Mouse (Mus musculus): Measurements from ENCODE around the gene Eri2.

The Eri2 gene

DNA sequence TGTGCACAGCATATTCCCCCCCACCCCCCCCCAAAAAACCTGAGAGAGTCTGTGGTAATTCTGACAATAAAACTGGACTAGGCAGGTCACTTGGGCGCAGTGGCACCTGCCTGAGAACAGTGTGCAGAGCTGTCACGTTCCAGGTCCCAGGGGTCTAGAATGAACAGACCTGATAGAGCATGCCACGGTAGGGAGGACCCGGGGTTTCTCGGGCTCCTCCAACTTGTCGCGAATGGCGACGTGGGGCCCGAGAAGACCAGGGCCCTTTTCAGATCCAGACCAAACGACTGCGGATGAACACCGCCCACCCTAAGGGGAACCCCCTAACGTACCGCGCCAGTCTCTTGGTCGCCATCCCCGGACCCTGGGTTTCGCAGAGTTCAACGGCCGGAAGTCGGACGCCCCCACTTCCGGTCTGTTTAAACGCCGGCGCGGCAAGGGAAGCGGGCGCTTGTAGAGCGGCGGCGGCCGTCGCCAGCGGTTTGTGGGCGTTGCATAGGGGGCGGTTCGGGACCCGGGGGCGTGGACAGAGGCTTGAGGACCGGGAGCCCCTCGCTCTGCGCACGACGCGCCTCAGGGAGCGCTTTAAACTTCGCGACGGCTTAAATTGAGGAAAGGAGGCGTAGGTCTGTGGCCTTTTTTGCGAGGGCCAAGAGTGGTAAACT lies at the start of gene Eri2, which contains the start of gene Rexo5:
TSS of gene Eri2 (minus strand) at position 473 of the 665 bp plus-strand sequence.
TSS of gene Rexo5 (plus strand) at position 421 of the 665 bp plus-strand sequence.
- peak; percentile 78 for DNase-seq

DNA sequence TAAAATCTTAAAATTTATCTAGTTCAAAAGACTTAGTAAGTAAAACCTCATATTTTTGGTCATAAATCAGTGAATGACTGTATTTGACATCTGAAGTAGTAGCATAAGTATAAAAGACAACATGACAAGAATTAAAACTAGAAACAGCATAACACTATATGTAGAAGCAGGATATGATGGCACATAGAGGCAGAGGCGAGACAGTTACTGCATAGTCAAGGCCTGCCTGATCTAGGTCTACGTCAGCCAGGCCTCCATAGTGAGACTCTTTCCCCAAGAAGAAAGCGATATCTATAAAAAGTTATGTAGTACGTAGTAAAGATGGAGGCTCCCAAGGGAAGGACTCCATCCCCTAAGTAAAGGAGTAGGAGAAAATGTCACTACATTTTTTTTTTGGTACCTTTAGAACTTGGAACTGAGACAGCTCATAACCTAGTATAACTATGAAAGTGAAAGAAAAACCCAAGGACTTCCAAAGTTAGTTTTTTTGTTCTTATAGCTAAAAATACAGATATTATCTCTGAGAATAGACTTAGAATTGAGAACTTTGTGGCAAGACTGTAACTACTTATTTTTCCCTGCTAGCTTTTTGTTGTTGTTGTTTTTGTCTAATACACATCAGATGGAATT lies 48.1 kb upstream of the Eri2 start:
- DNase-seq: no peak

DNA sequence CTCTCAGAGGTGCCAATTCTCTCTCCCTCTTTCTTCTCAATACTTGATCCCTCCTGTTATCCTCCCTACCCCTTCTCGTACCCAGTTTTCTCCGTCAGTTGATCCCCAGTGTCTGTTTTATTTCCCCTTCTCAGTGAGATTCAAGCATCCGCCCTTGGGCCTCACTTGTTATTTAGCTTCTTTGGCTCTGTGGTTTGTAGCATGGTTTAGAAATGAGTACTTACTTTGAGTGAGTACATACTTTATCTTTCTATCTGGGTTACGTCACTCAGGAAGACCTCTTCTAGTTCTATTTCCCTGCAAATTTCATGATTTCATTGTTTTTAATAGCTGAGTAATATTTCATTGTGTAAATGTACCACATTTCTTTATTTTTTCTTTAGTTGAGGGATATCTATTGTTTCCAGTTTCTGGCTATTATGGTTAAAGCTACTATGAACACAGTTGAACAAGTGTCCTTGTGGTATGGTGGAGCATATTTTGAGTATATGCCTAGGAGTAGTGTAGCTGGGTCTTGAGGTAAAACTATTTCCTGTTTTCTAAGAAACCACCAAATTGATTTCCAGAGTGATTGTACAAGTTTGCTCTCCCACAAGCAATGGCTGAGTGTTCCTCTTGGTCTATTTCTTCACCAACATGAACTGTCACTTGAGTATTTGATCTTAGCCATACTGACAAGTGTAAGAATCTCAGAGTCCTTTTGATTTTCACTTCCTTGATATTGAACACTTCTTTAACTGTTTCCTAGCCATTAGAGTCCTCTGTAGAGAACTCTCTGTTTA lies 42.3 kb upstream of the Eri2 start:
- no peak for DNase-seq

DNA sequence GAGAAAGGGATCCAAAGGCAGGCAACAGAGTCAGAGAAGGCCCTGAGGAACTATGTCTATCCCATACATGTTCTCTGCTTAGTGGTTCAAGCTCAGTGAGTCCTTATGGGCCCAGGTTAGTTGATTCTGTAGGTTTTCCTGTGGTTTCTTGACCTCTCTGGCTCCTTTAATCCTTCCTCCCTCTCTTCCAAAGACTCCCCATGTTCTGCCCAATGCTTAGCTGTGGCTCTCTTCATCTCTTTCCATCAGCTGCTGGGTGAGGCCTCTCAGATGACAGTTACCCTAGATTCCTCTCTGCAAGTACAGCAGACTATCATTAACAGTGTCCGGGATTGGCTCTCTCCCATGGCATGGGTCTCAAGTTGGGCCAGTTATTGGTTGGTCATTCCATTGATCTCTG lies 41.5 kb upstream of the Eri2 start:
- no peak for DNase-seq

DNA sequence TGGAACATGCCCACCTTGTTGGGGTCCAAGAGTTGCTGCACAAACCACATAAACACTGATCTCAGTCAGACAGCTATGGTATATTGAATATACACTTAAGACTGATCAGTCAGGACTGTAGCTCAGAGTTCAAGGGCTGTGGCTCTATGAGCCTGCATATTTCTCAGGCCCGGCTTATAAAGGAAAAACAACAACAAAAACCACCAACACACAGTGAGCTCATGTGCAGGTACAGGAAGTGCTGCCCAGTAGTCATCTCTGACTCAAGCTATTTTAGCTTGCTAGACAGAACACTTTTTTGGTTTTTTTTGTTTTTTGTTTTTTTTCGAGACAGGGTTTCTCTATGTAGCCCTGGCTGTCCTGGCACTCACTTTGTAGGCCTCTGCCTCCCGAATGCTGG lies 14.9 kb upstream of the Eri2 start:
- no peak for DNase-seq

DNA sequence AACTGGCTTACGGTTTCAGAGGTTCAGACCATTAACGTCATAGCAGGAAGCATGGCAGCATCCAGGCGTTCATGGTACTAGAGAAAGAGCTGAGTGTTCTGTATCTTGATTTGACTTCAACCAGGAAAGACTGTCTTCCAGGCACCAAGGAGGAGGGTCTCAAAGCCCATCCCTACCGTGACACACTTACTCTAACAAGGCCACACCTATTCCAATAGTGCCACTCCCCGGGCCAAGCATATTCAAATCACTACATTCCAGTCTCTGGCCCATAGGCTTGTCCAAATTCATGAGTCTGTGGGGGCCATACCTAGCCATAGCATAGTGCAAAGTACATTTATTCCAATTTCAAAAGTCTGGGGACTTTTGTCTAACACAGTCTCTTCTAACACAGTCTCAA lies 13.5 kb upstream of the Eri2 start:
- no peak for DNase-seq

DNA sequence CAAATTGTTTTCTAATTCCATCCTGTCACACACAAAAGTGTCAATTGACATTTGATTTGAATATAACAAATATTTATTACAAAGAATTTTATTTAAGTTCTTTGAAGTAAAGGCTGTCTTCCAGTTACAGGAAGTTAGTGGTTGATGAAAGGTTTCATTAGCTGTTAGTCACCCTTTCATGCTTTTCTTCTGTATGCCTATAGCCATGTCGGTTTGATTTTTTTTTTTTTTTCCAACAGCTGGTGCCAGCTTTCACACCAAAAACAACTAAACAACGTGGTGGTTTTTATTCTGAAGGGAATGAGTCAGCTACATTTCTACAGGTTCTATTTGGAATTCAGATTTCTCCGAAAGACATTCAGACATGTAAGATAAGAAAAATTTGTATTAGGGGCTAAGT lies 7.1 kb upstream of the Eri2 start:
- no peak for DNase-seq

DNA sequence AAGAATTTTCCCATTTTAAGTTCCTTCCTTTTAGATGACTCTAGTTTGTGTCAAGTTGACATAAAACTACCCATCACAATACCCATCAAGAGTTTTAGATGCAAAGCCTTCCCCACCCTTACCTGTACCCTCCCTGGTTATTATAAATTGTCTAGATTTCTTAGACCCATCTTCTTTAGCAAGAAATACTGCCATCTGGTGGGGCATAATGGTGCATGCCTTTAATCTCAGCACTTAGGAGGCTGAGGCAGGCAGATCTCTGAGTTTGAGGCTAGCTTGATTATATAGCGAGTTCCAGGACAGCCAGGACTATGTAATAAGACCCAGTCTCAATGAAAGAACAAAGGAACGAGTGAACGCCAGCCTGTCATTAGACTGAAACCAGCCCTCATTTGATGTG lies 6.6 kb upstream of the Eri2 start:
- DNase-seq: no peak

DNA sequence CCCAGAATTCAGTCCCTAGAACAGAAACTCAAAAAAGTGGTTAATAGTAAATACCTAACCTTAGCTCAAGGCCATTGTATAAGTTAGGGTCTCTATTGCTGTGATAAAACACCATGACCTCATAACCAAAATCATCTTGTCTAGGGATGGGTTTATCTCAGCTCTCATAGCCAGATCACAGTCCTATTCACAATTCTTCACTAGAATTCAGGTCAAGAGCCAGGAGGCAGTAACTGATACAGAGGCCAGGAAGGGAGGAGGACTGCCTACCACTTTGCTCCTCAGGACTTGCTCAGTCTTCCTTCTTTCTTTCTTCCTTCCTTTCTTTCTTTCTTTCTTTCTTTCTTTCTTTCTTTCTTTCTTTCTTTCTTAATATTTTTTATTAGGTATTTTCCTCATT lies 1.5 kb upstream of the Eri2 start:
- no peak for DNase-seq

DNA sequence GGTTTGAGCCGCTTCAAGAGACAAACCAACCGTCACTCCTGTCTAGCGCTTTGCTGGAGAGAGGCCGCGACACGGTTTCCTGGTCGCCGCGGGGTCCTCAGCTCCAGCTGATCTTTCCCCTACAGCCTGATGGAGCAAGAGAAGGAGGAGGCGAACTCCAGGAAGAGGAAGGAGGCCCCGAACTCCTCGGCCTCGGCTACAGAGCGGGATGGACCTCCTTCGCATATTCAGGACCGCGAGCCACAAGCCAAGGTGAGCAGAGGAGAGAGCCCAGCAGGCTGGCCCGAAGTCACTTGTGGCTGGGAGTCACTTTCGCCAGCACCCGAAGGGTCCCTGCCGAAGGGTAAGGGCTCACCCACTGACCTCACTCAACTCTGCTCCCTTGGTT lies 387 bp upstream of the Eri2 start:
- DNase-seq: peak; percentile 3

DNA sequence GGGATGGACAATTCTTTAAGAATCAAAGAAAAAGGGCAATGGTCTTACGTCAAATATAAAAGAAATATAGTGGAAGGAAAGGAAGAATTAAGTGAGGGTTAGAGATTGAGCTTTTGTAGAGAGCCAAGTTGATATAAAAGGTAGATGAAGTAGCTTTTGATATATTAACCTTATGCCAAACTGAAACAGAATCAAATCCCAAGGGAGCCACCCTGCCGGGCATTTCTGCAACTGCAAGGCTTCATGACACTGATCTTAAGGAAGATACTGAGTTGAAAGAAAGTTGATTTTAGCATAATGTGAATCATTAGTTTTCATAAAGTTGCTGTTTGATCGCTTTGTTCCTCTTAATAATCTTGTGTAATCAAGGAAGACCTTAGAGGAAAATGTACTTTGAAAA lies 4.8 kb downstream of the Eri2 start:
- DNase-seq: no peak

DNA sequence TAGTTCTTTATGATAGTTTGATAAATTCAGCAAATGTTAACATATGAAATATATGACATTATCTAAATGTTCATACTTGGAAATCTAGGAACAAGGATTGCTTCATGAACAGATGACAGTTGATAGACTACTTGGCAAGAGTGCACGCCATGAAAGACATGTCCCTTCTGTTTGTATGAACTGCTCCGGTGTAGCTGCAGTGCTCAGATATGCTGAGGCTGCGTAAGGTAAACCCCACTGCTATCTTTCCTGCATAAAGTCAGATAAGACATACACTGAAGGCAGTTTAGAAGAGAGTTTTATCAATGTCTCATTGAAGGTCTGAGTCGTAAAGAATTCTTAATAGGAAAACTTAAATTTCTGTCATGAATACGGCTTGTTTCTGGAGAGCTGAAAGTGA lies 8.9 kb downstream of the Eri2 start:
- no peak for DNase-seq

DNA sequence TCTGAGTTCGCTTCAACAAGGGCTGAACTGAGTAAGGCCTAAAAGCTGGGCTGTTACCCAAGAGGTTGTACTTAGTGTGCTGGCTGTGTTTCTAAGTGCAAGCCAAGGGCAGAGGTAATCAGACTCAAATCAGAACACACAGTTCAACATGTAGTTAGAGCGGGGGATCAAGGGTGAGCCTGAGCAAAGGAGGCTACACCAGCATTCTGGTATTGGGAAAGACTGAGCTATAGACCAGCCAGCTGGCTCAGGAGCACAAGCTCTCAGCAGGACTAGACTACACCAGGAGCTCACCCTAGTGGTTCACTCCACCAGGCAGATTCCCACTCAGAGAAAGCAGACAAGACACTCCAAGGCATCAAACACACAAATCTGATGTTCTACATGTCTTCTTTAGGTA lies 10.4 kb downstream of the Eri2 start:
- DNase-seq: no peak

DNA sequence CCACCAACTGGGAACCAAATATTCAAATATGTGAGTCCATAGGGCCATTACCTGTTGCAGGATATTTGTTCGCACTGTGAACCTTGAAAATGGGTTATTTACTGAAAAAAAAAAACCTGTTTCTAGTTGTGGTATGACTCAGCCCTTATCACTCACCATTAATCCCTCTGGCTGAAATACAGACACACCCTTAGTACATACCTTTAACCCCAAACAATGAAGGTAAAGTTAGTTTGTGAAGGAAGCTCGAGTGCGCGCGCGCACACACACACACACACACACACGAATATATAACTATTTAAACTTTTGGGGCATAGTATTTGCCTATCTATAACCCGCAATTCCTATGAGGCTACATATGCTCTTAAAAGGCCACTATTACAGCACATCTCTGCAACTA lies 24.0 kb downstream of the Eri2 start:
- DNase-seq: no peak

DNA sequence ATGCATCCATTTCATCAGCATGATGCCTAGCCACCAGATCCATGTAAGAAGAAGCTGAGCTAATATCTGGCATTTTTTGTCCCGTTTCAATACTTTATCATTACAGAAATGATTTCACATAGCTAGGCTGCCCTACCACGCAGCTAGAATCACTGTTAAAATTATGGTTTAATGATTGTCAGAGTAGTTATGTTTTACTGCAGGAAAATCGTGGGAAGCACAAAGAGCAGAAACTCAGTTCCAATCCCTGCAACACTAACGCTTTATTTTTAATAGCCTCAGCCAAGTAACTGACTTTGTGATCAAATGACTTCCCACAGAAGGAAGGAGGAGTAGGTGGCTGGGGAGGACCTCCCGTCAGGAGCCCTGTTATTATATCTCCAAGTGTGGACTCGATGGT lies 26.9 kb downstream of the Eri2 start:
- DNase-seq: no peak

DNA sequence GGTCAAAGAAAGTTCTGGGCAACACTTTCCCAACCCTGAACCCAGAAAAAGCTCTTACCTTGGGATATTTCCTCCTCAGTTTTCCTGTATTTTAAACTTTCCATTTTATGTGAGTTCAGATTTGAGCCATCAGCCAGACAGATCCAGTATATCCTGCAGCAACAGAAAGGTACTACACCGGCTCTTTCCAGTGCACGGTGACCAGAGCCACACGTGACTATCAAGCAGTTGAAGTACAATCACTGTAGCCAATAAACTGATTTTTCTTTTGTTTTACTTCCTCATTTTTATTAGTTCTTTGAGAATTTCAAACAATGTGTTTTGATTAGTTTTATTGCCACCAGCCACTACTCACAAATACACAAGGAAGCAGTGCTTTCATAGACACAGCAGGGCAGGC lies 29.5 kb downstream of the Eri2 start:
- no peak for DNase-seq

DNA sequence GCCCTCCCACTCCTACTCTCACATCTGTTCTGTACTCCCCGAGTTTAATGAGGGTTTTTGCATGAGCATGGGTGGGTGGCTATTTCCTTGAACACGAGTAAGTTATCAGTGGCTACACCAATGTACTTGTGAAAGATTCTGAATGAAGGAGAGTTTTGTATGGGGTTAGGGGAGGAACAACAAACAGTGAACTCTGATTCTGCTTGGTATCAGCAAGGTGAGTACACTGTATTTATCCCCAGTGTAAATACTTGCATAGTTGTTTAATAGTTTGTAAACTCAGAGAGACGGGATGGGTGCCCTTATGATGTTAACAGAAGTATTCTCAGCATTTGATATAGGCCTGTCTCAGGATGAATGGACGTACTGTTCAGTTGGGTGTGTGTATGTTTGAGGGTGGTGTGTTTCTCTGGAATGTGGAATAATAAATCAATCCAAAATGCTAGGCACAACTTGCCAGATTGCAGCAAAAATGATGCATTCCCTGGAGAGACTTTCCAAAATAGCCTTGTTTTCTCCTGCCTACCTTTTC lies 31.6 kb downstream of the Eri2 start:
- no peak for DNase-seq

DNA sequence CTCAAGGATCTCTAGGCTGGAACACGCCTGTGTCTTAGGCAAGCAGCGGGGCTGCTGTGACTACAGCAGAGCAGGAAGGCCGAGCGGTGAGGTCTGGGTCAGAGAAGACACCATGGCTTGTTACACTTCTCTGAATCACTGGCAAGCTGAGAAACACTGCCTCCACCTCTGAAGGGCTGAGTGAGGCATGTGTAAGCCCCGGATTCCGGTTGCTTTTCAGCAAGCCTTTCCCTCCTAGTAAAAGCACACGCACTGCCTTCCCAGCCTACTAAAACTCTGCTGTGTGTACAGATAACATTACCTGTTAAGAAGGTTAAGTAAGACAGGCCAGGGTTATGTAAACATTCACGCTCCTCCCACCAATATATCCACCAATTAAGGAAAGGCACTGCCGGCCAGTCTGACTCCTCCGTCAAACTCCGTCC lies 33.3 kb downstream of the Eri2 start, which contains the start of gene Acsm3:
TSS of gene Acsm3 (plus strand) at position 397 of the 425 bp plus-strand sequence.
- DNase-seq: no peak

DNA sequence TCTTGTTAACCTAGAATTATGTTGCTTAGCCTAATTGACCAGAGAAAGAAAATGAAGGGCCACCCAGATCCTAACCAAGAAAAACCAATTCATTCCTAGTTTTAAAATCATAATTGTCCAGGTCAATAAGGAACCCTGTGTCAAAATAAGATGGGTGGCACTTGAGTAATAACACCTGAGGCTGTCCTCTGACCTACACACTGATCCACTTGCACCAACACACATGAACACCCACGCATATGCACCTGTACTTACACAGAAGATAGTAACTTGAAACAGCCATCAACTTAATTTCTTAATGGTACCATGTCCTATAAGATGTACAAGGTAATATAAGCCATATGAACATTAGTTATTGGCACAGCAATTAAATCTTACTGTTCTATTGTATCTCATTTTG lies 40.2 kb downstream of the Eri2 start:
- DNase-seq: no peak

DNA sequence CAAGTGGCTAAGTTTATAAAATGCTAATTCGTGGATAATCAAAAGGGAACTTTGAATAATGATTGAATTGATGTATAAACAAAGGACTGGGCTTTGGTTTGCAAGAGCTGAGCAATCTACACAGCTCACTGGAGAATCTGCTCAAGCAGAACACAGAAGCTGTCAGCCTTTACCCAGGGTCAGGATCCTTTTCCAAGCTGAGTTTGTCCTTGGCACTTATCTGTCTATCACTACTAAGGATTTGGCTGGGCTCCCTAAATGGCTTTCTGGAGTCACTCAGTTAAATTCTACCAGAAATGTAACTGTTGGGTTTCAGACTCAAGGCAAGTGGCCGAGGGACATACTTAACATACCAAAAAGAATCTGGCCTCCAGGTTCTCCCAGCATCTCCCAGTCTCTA lies 43.9 kb downstream of the Eri2 start:
- DNase-seq: no peak

DNA sequence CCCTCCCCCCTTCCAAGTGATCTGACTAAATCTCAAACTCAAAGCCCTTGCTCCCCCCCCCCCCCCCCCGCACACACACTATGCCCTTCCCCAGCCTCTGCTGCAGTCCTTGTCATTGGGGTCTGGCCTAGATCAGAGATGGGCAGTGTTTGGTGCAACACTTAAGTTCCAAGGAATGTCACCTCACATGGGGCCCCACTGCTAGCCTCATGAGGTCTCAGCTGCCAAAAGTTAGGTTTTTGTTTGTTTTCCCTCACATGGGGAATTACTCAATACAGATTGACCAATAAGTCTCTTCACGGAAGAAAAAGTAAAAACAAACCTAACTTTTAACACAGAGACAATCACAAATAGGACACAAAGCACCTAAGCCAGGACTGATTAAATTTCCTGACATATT lies 45.1 kb downstream of the Eri2 start:
- DNase-seq: no peak

DNA sequence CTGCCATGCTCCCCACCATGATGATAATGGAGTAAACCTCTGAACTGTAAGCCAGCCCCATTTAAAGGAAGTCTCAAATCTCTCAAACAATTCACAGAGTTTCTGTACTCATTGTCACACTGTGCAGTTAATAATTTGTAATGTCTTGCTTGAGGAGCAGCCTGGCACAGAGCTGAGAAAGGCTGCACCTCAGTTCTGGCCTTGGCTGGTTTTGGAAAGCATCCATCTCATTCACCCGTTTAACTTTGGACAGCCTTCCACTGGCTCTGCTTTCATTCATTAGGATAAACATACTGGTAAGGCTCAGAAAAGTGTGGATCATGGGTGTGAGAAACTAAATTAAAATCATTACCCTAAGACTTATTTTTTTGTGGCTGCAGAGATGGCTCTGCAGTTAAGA lies 48.0 kb downstream of the Eri2 start:
- no peak for DNase-seq

DNA sequence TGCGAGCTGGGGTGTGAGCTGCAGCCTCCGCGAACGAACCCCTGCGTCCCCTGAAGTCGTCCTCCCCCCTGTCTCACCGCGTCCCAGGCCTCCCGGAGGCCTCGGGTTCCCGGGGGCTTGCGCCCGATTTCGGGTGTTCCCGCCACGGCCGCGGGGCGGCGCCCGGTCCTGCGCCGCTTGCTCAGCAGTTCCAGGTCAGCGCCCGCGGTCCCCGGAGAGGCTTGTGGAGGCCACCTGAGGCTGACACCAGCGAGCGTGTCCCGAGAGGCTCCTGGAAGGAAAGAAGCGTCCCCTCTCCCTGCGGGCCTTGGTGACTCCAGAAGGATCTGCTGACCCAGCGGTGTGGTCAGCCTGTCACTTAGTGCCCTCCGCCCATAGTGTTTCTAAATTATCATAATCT lies 49.5 kb downstream of the Eri2 start:
- DNase-seq: peak; percentile 5
